In genomic region chr11:97662207-97662892, GRCm38 (mm10) we compare ENCODE assay signal across 8 mouse cellular contexts. TPM values are rescaled to one million over a fixed set of nuclear protein-coding genes. Genes with fewer than 3 reads are reported as not detected.
DNase-seq lines count a peak whose midpoint lies in the region; ATAC-seq and TF ChIP-seq lines count a peak whose summit lies in the region.

No protein-coding gene starts in this region.

- H3K4me3 ChIP-seq in E14TG2a.4 (replicated peaks; ENCODE audit: low read length): peak overlapping the region; percentile 94
- peak overlapping the region; percentile 90 for H3K4me3 ChIP-seq in forebrain, embryonic 13.5 days
- peak overlapping the region; percentile 88 for H3K4me3 ChIP-seq in intestine, embryonic 16.5 days (ENCODE audit: low read length)
- H3K4me3 ChIP-seq in lung, embryonic 14.5 days (ENCODE audit: low read depth, low read length): peak overlapping the region; percentile 88

- H3K36me3 ChIP-seq in E14TG2a.4 (ENCODE audit: insufficient read depth, low read length): peaks cover 36% of the 10 kb centered on the region
- peaks cover 22% of the 10 kb centered on the region for H3K36me3 ChIP-seq in forebrain, embryonic 13.5 days (ENCODE audit: poor library complexity, severe bottlenecking)
- peaks cover 10% of the 10 kb centered on the region; the same call in 1 of the 2 replicates for H3K36me3 ChIP-seq in intestine, embryonic 16.5 days (ENCODE audit: control insufficient read depth, insufficient read depth, low read length)
- peaks cover 16% of the 10 kb centered on the region for H3K36me3 ChIP-seq in lung, embryonic 14.5 days (ENCODE audit: insufficient read depth)
- peaks cover 7% of the 10 kb centered on the region for H3K36me3 ChIP-seq in splenic B cell, adult 2 months (ENCODE audit: control insufficient read depth, insufficient read depth, low read length, poor library complexity, severe bottlenecking)

- no peak for TF ChIP-seq CTCF in E14TG2a.4 (conservative IDR thresholded peaks at IDR 0.05; ENCODE audit: low read length)
- TF ChIP-seq CTCF in lung, embryonic 14.5 days (IDR thresholded peaks at IDR 0.05; ENCODE audit: low read depth): no peak

- H3K4me2 ChIP-seq in forebrain, embryonic 13.5 days: peak overlapping the region; percentile 82
- H3K4me2 ChIP-seq in intestine, embryonic 16.5 days (ENCODE audit: low read depth, low read length): peak overlapping the region; percentile 77
- H3K4me2 ChIP-seq in lung, embryonic 14.5 days: peak overlapping the region; percentile 89

- H3K27ac ChIP-seq in forebrain, embryonic 13.5 days: peak overlapping the region; percentile 84; the same call in 1 of the 2 replicates
- H3K27ac ChIP-seq in intestine, embryonic 16.5 days (ENCODE audit: low read length): peak overlapping the region; percentile 88
- peak overlapping the region; percentile 91 for H3K27ac ChIP-seq in lung, embryonic 14.5 days (ENCODE audit: low read depth)

- peak; percentile 29 for DNase-seq in 3T3-L1 (ENCODE audit: low read depth, low spot score)
- peak; percentile 72 for DNase-seq in lung, embryonic 14.5 days
- peak; percentile 74 for DNase-seq in splenic B cell, adult 2 months (ENCODE audit: low read depth, low spot score)
- DNase-seq in left cerebral cortex, postnatal 36 days (ENCODE audit: low spot score in 2 of 2): no peak

- intact Hi-C loops in left cerebral cortex, postnatal 36 days (cut with DNase I): loop anchor here (5.0 kb wide), 1 partner anchor 35 kb away; no protein-coding TSS in a partner anchor

- H3K27me3 ChIP-seq in E14TG2a.4 (ENCODE audit: insufficient read depth, low read length): no peaks in the 10 kb centered on the region
- peaks cover 22% of the 10 kb centered on the region for H3K27me3 ChIP-seq in forebrain, embryonic 13.5 days
- 0 out of 2 replicates have a peak, but pooled peaks cover 4% of the 10 kb centered on the region for H3K27me3 ChIP-seq in intestine, embryonic 16.5 days (replicated peaks; ENCODE audit: control insufficient read depth, insufficient read depth, low read length)
- peaks cover 17% of the 10 kb centered on the region for H3K27me3 ChIP-seq in lung, embryonic 14.5 days (ENCODE audit: insufficient read depth, low read length)
- H3K27me3 ChIP-seq in splenic B cell, adult 2 months (ENCODE audit: control insufficient read depth, insufficient read depth, low read length, poor library complexity, severe bottlenecking): no peaks in the 10 kb centered on the region

- H3K9ac ChIP-seq in forebrain, embryonic 13.5 days: peak overlapping the region; percentile 91
- peak overlapping the region; percentile 86 for H3K9ac ChIP-seq in intestine, embryonic 16.5 days (ENCODE audit: low read depth, low read length)
- peak overlapping the region; percentile 76 for H3K9ac ChIP-seq in lung, embryonic 14.5 days

- ATAC-seq in forebrain, embryonic 13.5 days: no peak
- peak; percentile 24; the same call in 1 of the 2 replicates for ATAC-seq in intestine, embryonic 16.5 days
- ATAC-seq in lung, embryonic 14.5 days (ENCODE audit: insufficient read depth): no peak
- no peak for ATAC-seq in erythroid progenitor cell, adult 5-6 weeks (replicated peaks; ENCODE audit: low FRiP score, poor library complexity, severe bottlenecking)

- WGBS in forebrain, embryonic 13.5 days: 2% methylated on average over 21 of the region's 21 CpGs
- WGBS in intestine, embryonic 16.5 days: 1% methylated on average over 21 of the region's 21 CpGs
- WGBS in lung, embryonic 14.5 days: 2% methylated on average over 21 of the region's 21 CpGs

- peaks cover 59% of the 10 kb centered on the region for H3K4me1 ChIP-seq in E14TG2a.4 (replicated peaks; ENCODE audit: low read depth, low read length)
- peaks cover 48% of the 10 kb centered on the region for H3K4me1 ChIP-seq in forebrain, embryonic 13.5 days
- H3K4me1 ChIP-seq in intestine, embryonic 16.5 days (ENCODE audit: control insufficient read depth, insufficient read depth, low read length): peaks cover 37% of the 10 kb centered on the region
- peaks cover 26% of the 10 kb centered on the region for H3K4me1 ChIP-seq in lung, embryonic 14.5 days (ENCODE audit: insufficient read depth)

- no peaks in the 10 kb centered on the region for H3K9me3 ChIP-seq in E14TG2a.4 (ENCODE audit: low read length)
- no peaks in the 10 kb centered on the region for H3K9me3 ChIP-seq in forebrain, embryonic 13.5 days (replicated peaks)
- H3K9me3 ChIP-seq in intestine, embryonic 16.5 days (ENCODE audit: control insufficient read depth, low read length): no peaks in the 10 kb centered on the region
- no peaks in the 10 kb centered on the region for H3K9me3 ChIP-seq in lung, embryonic 14.5 days (ENCODE audit: low read depth, low read length)

RNA-seq across cellular contexts. Expression of gene Mllt6, which starts 0.9 kb away (rescaled TPM):
- 3.2 and 3.5 TPM in 2 replicates for polyA plus RNA-seq in forebrain, embryonic 13.5 days (2015; fragmentation: Nextera tagmentation; extraction: Ambion mirVana)
- polyA plus RNA-seq in intestine, embryonic 16.5 days (2015; fragmentation: Nextera tagmentation; extraction: Ambion mirVana): 2.2 and 2.6 TPM in 2 replicates
- 5.2 TPM in 2 replicates for polyA plus RNA-seq in lung, embryonic 14.5 days (2014; fragmentation: Nextera tagmentation; extraction: Ambion mirVana)
- total RNA-seq in left cerebral cortex, postnatal 36 days (2021): 100 to 1,000 TPM; 129 to 134 TPM
- total RNA-seq in erythroid progenitor cell, adult 5-6 weeks (2015; ENCODE audit: low replicate concordance): 2.1 and 9.7 TPM in 2 replicates
- 1.3 and 3.9 TPM in 2 replicates for total RNA-seq in erythroid progenitor cell, adult 5-6 weeks (2017; ENCODE audit: low replicate concordance)

RNA-seq across cellular contexts. Expression of gene Cisd3, which starts 23.3 kb away (rescaled TPM):
- 12.8 and 17.3 TPM in 2 replicates for polyA plus RNA-seq in forebrain, embryonic 13.5 days (2015; fragmentation: Nextera tagmentation; extraction: Ambion mirVana)
- 120 and 135 TPM in 2 replicates for polyA plus RNA-seq in intestine, embryonic 16.5 days (2015; fragmentation: Nextera tagmentation; extraction: Ambion mirVana)
- polyA plus RNA-seq in lung, embryonic 14.5 days (2014; fragmentation: Nextera tagmentation; extraction: Ambion mirVana): 27.1 and 35.3 TPM in 2 replicates
- 10 to 100 TPM; 56.0 to 59.3 TPM for total RNA-seq in left cerebral cortex, postnatal 36 days (2021)
- 6.3 TPM in 1 of 2 replicates, not detected in the other for total RNA-seq in erythroid progenitor cell, adult 5-6 weeks (2015; ENCODE audit: low replicate concordance)
- total RNA-seq in erythroid progenitor cell, adult 5-6 weeks (2017; ENCODE audit: low replicate concordance): not detected in 2 replicates

RNA-seq across cellular contexts. Expression of gene Epop, which starts 32.8 kb away (rescaled TPM):
- polyA plus RNA-seq in forebrain, embryonic 13.5 days (2015; fragmentation: Nextera tagmentation; extraction: Ambion mirVana): 3.5 and 3.9 TPM in 2 replicates
- 1.1 and 1.3 TPM in 2 replicates for polyA plus RNA-seq in intestine, embryonic 16.5 days (2015; fragmentation: Nextera tagmentation; extraction: Ambion mirVana)
- 6.1 and 7.4 TPM in 2 replicates for polyA plus RNA-seq in lung, embryonic 14.5 days (2014; fragmentation: Nextera tagmentation; extraction: Ambion mirVana)
- 100 to 1,000 TPM in 1 of 2 experiments, 10 to 100 TPM in 1; 90.9 to 102 TPM for total RNA-seq in left cerebral cortex, postnatal 36 days (2021)
- 1.4 TPM in 1 of 2 replicates, not detected in the other for total RNA-seq in erythroid progenitor cell, adult 5-6 weeks (2015; ENCODE audit: low replicate concordance)
- not detected in 2 replicates for total RNA-seq in erythroid progenitor cell, adult 5-6 weeks (2017; ENCODE audit: low replicate concordance)

RNA-seq across cellular contexts. Expression of gene Pcgf2, which starts 37.9 kb away (rescaled TPM):
- polyA plus RNA-seq in forebrain, embryonic 13.5 days (2015; fragmentation: Nextera tagmentation; extraction: Ambion mirVana): 21.5 and 22.9 TPM in 2 replicates
- 11.9 and 12.1 TPM in 2 replicates for polyA plus RNA-seq in intestine, embryonic 16.5 days (2015; fragmentation: Nextera tagmentation; extraction: Ambion mirVana)
- 16.0 and 19.7 TPM in 2 replicates for polyA plus RNA-seq in lung, embryonic 14.5 days (2014; fragmentation: Nextera tagmentation; extraction: Ambion mirVana)
- 10 to 100 TPM; 27.5 to 35.7 TPM for total RNA-seq in left cerebral cortex, postnatal 36 days (2021)
- 5.9 TPM in 1 of 2 replicates, not detected in the other for total RNA-seq in erythroid progenitor cell, adult 5-6 weeks (2015; ENCODE audit: low replicate concordance)
- total RNA-seq in erythroid progenitor cell, adult 5-6 weeks (2017; ENCODE audit: low replicate concordance): 2.1 TPM in 1 of 2 replicates, not detected in the other

RNA-seq across cellular contexts. Expression of gene Psmb3, which starts 40.8 kb away (rescaled TPM):
- 559 and 571 TPM in 2 replicates for polyA plus RNA-seq in forebrain, embryonic 13.5 days (2015; fragmentation: Nextera tagmentation; extraction: Ambion mirVana)
- 419 and 429 TPM in 2 replicates for polyA plus RNA-seq in intestine, embryonic 16.5 days (2015; fragmentation: Nextera tagmentation; extraction: Ambion mirVana)
- polyA plus RNA-seq in lung, embryonic 14.5 days (2014; fragmentation: Nextera tagmentation; extraction: Ambion mirVana): 496 and 514 TPM in 2 replicates
- total RNA-seq in left cerebral cortex, postnatal 36 days (2021): 100 to 1,000 TPM; 116 to 125 TPM
- total RNA-seq in erythroid progenitor cell, adult 5-6 weeks (2015; ENCODE audit: low replicate concordance): 20.5 and 50.7 TPM in 2 replicates
- 7.9 and 45.8 TPM in 2 replicates for total RNA-seq in erythroid progenitor cell, adult 5-6 weeks (2017; ENCODE audit: low replicate concordance)

Comparison
In these comparisons a context has a peak if more than half of its experiments do, and no peak if none do; other contexts are left out.
1. DNase-seq: peak in 3T3-L1 (single experiment), lung, embryonic 14.5 days (single experiment) and splenic B cell, adult 2 months (single experiment); none in left cerebral cortex, postnatal 36 days (0 of 2).
2. Peak in every context shown above with its lines, with median percentiles within 50 percentile points of each other: H3K4me3 ChIP-seq, H3K27ac ChIP-seq, H3K4me2 ChIP-seq and H3K9ac ChIP-seq.